Mouse (Mus musculus): ENCODE data around the gene Nek6. TPM values are rescaled to one million over a fixed set of nuclear protein-coding genes. Genes with fewer than 3 reads are reported as not detected.

The Nek6 gene
- polyA plus RNA-seq, 1 experiment, result 3.3 TPM

GRCm38 (mm10) chr2:38517045-38517444, 5.6 kb downstream of the Nek6 start:
- H3K27ac ChIP-seq (ENCODE audit: control insufficient read depth, insufficient read depth, low read depth, low read length), result no peak overlapping the region
- peak overlapping the region; percentile 44 for H3K4me3 ChIP-seq (ENCODE audit: control insufficient read depth, low read depth, low read length)
- H3K4me1 ChIP-seq (ENCODE audit: control insufficient read depth, insufficient read depth, low read length), result peaks cover 9% of the 10 kb centered on the region
- no peaks in the 10 kb centered on the region for H3K36me3 ChIP-seq (ENCODE audit: control insufficient read depth, insufficient read depth, low read length)
- no peaks in the 10 kb centered on the region for H3K27me3 ChIP-seq (ENCODE audit: control insufficient read depth, insufficient read depth, low read length)
- TF ChIP-seq POLR2A (IDR thresholded peaks at IDR 0.05; ENCODE audit: control insufficient read depth, low read depth, low read length), result no peak
- no peak for TF ChIP-seq CTCF (IDR thresholded peaks at IDR 0.05; ENCODE audit: control insufficient read depth, insufficient read depth, insufficient replicate concordance, low read depth, low read length)

GRCm38 (mm10) chr2:38518719-38519118, 7.3 kb downstream of the Nek6 start:
- H3K36me3 ChIP-seq (ENCODE audit: control insufficient read depth, insufficient read depth, low read length), result no peaks in the 10 kb centered on the region
- no peaks in the 10 kb centered on the region for H3K27me3 ChIP-seq (ENCODE audit: control insufficient read depth, insufficient read depth, low read length)
- H3K27ac ChIP-seq (ENCODE audit: control insufficient read depth, insufficient read depth, low read depth, low read length), result no peak overlapping the region
- H3K4me1 ChIP-seq (ENCODE audit: control insufficient read depth, insufficient read depth, low read length), result peaks cover 5% of the 10 kb centered on the region; the same call in 1 of the 2 replicates
- H3K4me3 ChIP-seq (ENCODE audit: control insufficient read depth, low read depth, low read length), result no peak overlapping the region
- TF ChIP-seq CTCF (IDR thresholded peaks at IDR 0.05; ENCODE audit: control insufficient read depth, insufficient read depth, insufficient replicate concordance, low read depth, low read length) (no peak), POLR2A (IDR thresholded peaks at IDR 0.05; ENCODE audit: control insufficient read depth, low read depth, low read length) (no peak)

- Histone ChIP-seq H3K27ac (ENCODE audit: control insufficient read depth, insufficient read depth, low read depth, low read length) (no peak overlapping the region), H3K36me3 (ENCODE audit: control insufficient read depth, insufficient read depth, low read length) (no peaks in the 10 kb centered on the region), H3K27me3 (ENCODE audit: control insufficient read depth, insufficient read depth, low read length) (no peaks in the 10 kb centered on the region), H3K4me1 (ENCODE audit: control insufficient read depth, insufficient read depth, low read length) (peaks cover 5% of the 10 kb centered on the region; the same call in 1 of the 2 replicates), H3K4me3 (ENCODE audit: control insufficient read depth, low read depth, low read length) (no peak overlapping the region)
- no peak for TF ChIP-seq CTCF (IDR thresholded peaks at IDR 0.05; ENCODE audit: control insufficient read depth, insufficient read depth, insufficient replicate concordance, low read depth, low read length)
- no peak for TF ChIP-seq POLR2A (IDR thresholded peaks at IDR 0.05; ENCODE audit: control insufficient read depth, low read depth, low read length)
Measured at GRCm38 (mm10) chr2:38519934-38520333, 8.5 kb downstream of the Nek6 start.

GRCm38 (mm10) chr2:38521618-38522017, 10.2 kb downstream of the Nek6 start:
- TF ChIP-seq POLR2A (IDR thresholded peaks at IDR 0.05; ENCODE audit: control insufficient read depth, low read depth, low read length) (no peak), CTCF (IDR thresholded peaks at IDR 0.05; ENCODE audit: control insufficient read depth, insufficient read depth, insufficient replicate concordance, low read depth, low read length) (no peak)
- Histone ChIP-seq H3K27ac (ENCODE audit: control insufficient read depth, insufficient read depth, low read depth, low read length) (no peak overlapping the region), H3K4me1 (ENCODE audit: control insufficient read depth, insufficient read depth, low read length) (peaks cover 2% of the 10 kb centered on the region; the same call in 1 of the 2 replicates), H3K36me3 (ENCODE audit: control insufficient read depth, insufficient read depth, low read length) (no peaks in the 10 kb centered on the region), H3K4me3 (ENCODE audit: control insufficient read depth, low read depth, low read length) (no peak overlapping the region), H3K27me3 (ENCODE audit: control insufficient read depth, insufficient read depth, low read length) (no peaks in the 10 kb centered on the region)

GRCm38 (mm10) chr2:38522354-38522753, 10.9 kb downstream of the Nek6 start:
- H3K4me1 ChIP-seq (ENCODE audit: control insufficient read depth, insufficient read depth, low read length), result no peaks in the 10 kb centered on the region; the same call in 1 of the 2 replicates
- H3K4me3 ChIP-seq (ENCODE audit: control insufficient read depth, low read depth, low read length), result no peak overlapping the region
- no peak overlapping the region for H3K27ac ChIP-seq (ENCODE audit: control insufficient read depth, insufficient read depth, low read depth, low read length)
- no peaks in the 10 kb centered on the region for H3K36me3 ChIP-seq (ENCODE audit: control insufficient read depth, insufficient read depth, low read length)
- TF ChIP-seq POLR2A (IDR thresholded peaks at IDR 0.05; ENCODE audit: control insufficient read depth, low read depth, low read length) (no peak), CTCF (IDR thresholded peaks at IDR 0.05; ENCODE audit: control insufficient read depth, insufficient read depth, insufficient replicate concordance, low read depth, low read length) (no peak)
- no peaks in the 10 kb centered on the region for H3K27me3 ChIP-seq (ENCODE audit: control insufficient read depth, insufficient read depth, low read length)

- Histone ChIP-seq H3K27ac (ENCODE audit: control insufficient read depth, insufficient read depth, low read depth, low read length) (no peak overlapping the region), H3K27me3 (ENCODE audit: control insufficient read depth, insufficient read depth, low read length) (no peaks in the 10 kb centered on the region), H3K36me3 (ENCODE audit: control insufficient read depth, insufficient read depth, low read length) (no peaks in the 10 kb centered on the region), H3K4me3 (ENCODE audit: control insufficient read depth, low read depth, low read length) (no peak overlapping the region), H3K4me1 (ENCODE audit: control insufficient read depth, insufficient read depth, low read length) (no peaks in the 10 kb centered on the region)
- TF ChIP-seq CTCF (IDR thresholded peaks at IDR 0.05; ENCODE audit: control insufficient read depth, insufficient read depth, insufficient replicate concordance, low read depth, low read length), result no peak
- TF ChIP-seq POLR2A (IDR thresholded peaks at IDR 0.05; ENCODE audit: control insufficient read depth, low read depth, low read length), result no peak
Measured at GRCm38 (mm10) chr2:38523781-38524445, 12.5 kb downstream of the Nek6 start.

GRCm38 (mm10) chr2:38525034-38525433, 13.6 kb downstream of the Nek6 start:
- Histone ChIP-seq H3K4me1 (ENCODE audit: control insufficient read depth, insufficient read depth, low read length) (peaks cover 3% of the 10 kb centered on the region; the same call in 1 of the 2 replicates), H3K27me3 (ENCODE audit: control insufficient read depth, insufficient read depth, low read length) (no peaks in the 10 kb centered on the region), H3K4me3 (ENCODE audit: control insufficient read depth, low read depth, low read length) (no peak overlapping the region), H3K36me3 (ENCODE audit: control insufficient read depth, insufficient read depth, low read length) (no peaks in the 10 kb centered on the region), H3K27ac (ENCODE audit: control insufficient read depth, insufficient read depth, low read depth, low read length) (no peak overlapping the region)
- TF ChIP-seq CTCF (IDR thresholded peaks at IDR 0.05; ENCODE audit: control insufficient read depth, insufficient read depth, insufficient replicate concordance, low read depth, low read length) (no peak), POLR2A (IDR thresholded peaks at IDR 0.05; ENCODE audit: control insufficient read depth, low read depth, low read length) (no peak)
